Mouse (Mus musculus): ENCODE results near the gene March11. TPM values are rescaled to one million over a fixed set of nuclear protein-coding genes. Genes with fewer than 3 reads are reported as not detected.

The March11 gene
- polyA plus RNA-seq, 1 experiment from 2014 or later: 7.3 TPM

- Histone ChIP-seq H3K27me3 (replicated peaks) (no peaks in the 10 kb centered on the region), H3K4me3 (no peak overlapping the region), H3K4me2 (replicated peaks) (no peak overlapping the region), H3K27ac (no peak overlapping the region), H3K36me3 (no peaks in the 10 kb centered on the region), H3K9ac (no peak overlapping the region), H3K4me1 (0 out of 2 replicates have a peak, but pooled peaks cover 3% of the 10 kb centered on the region), H3K9me3 (no peaks in the 10 kb centered on the region)
- ATAC-seq (ENCODE audit: low FRiP score, low read depth): 0 out of 2 replicates have a peak, but pooled peaks have one; percentile 9
- 82% methylated on average over 4 of the region's 4 CpGs for WGBS
These were observed 14.0 kb downstream of the March11 start for GRCm38 (mm10) chr15:26322804-26323203.

- WGBS: 78% methylated on average over 1 of the region's 1 CpGs
- no peak for ATAC-seq (ENCODE audit: low FRiP score, low read depth)
- no peak overlapping the region for H3K27ac ChIP-seq
These were observed 18.3 kb downstream of the March11 start for GRCm38 (mm10) chr15:26327157-26327556.

GRCm38 (mm10) chr15:26335791-26336190 is 26.9 kb downstream of the March11 start:
- no peaks in the 10 kb centered on the region for H3K4me1 ChIP-seq
- WGBS: 82% methylated on average over 3 of the region's 3 CpGs
- no peak overlapping the region for H3K27ac ChIP-seq
- no peaks in the 10 kb centered on the region for H3K27me3 ChIP-seq (replicated peaks)
- no peaks in the 10 kb centered on the region for H3K9me3 ChIP-seq
- H3K4me2 ChIP-seq (replicated peaks): no peak overlapping the region
- H3K4me3 ChIP-seq: no peak overlapping the region
- H3K9ac ChIP-seq: no peak overlapping the region
- ATAC-seq (ENCODE audit: low FRiP score, low read depth): peak; percentile 53; the same call in 1 of the 2 replicates
- no peaks in the 10 kb centered on the region for H3K36me3 ChIP-seq

More at GRCm38 (mm10) chr15:26327157-26327556, 18.3 kb downstream of the March11 start:
- Histone ChIP-seq H3K9ac (no peak overlapping the region), H3K36me3 (no peaks in the 10 kb centered on the region), H3K4me1 (0 out of 2 replicates have a peak, but pooled peaks cover 3% of the 10 kb centered on the region), H3K9me3 (no peaks in the 10 kb centered on the region), H3K4me2 (replicated peaks) (no peak overlapping the region), H3K27me3 (replicated peaks) (no peaks in the 10 kb centered on the region), H3K4me3 (no peak overlapping the region)

- Histone ChIP-seq H3K27me3 (replicated peaks) (no peaks in the 10 kb centered on the region), H3K9me3 (no peaks in the 10 kb centered on the region), H3K4me1 (no peaks in the 10 kb centered on the region), H3K4me2 (replicated peaks) (no peak overlapping the region), H3K36me3 (no peaks in the 10 kb centered on the region), H3K9ac (no peak overlapping the region), H3K4me3 (no peak overlapping the region), H3K27ac (no peak overlapping the region)
- no peak for ATAC-seq (ENCODE audit: low FRiP score, low read depth)
- WGBS: 87% methylated on average over 2 of the region's 2 CpGs
These were observed 28.9 kb downstream of the March11 start for GRCm38 (mm10) chr15:26337775-26338174.

- Histone ChIP-seq H3K4me3 (no peak overlapping the region), H3K9me3 (no peaks in the 10 kb centered on the region), H3K27ac (no peak overlapping the region), H3K27me3 (replicated peaks) (no peaks in the 10 kb centered on the region), H3K4me2 (replicated peaks) (no peak overlapping the region), H3K4me1 (no peaks in the 10 kb centered on the region), H3K36me3 (no peaks in the 10 kb centered on the region), H3K9ac (no peak overlapping the region)
- WGBS: 84% methylated on average over 4 of the region's 4 CpGs
- ATAC-seq (ENCODE audit: low FRiP score, low read depth): no peak
These were observed 29.5 kb downstream of the March11 start for GRCm38 (mm10) chr15:26338343-26338742.

- no peak overlapping the region for H3K4me3 ChIP-seq
- 56% methylated on average over 11 of the region's 11 CpGs for WGBS
- no peak overlapping the region for H3K4me2 ChIP-seq (replicated peaks)
- ATAC-seq (ENCODE audit: low FRiP score, low read depth): no peak
- H3K9ac ChIP-seq: no peak overlapping the region
- H3K4me1 ChIP-seq: no peaks in the 10 kb centered on the region
- no peaks in the 10 kb centered on the region for H3K27me3 ChIP-seq (replicated peaks)
- H3K9me3 ChIP-seq: no peaks in the 10 kb centered on the region
- H3K27ac ChIP-seq: no peak overlapping the region
- H3K36me3 ChIP-seq: no peaks in the 10 kb centered on the region
These were observed 31.6 kb downstream of the March11 start for GRCm38 (mm10) chr15:26340490-26340889.

- no peak overlapping the region for H3K9ac ChIP-seq
- 80% methylated on average over 6 of the region's 6 CpGs for WGBS
- H3K27me3 ChIP-seq (replicated peaks): no peaks in the 10 kb centered on the region
- H3K27ac ChIP-seq: no peak overlapping the region
- ATAC-seq (ENCODE audit: low FRiP score, low read depth): no peak
- no peaks in the 10 kb centered on the region for H3K36me3 ChIP-seq
- no peaks in the 10 kb centered on the region for H3K4me1 ChIP-seq
- no peak overlapping the region for H3K4me3 ChIP-seq
- no peak overlapping the region for H3K4me2 ChIP-seq (replicated peaks)
- no peaks in the 10 kb centered on the region for H3K9me3 ChIP-seq
These were observed 32.1 kb downstream of the March11 start for GRCm38 (mm10) chr15:26340966-26341365.

- Histone ChIP-seq H3K4me2 (replicated peaks) (no peak overlapping the region), H3K36me3 (no peaks in the 10 kb centered on the region), H3K9me3 (no peaks in the 10 kb centered on the region), H3K9ac (no peak overlapping the region), H3K4me1 (no peaks in the 10 kb centered on the region), H3K27me3 (replicated peaks) (no peaks in the 10 kb centered on the region), H3K4me3 (no peak overlapping the region), H3K27ac (no peak overlapping the region)
- ATAC-seq (ENCODE audit: low FRiP score, low read depth): no peak
- 87% methylated on average over 5 of the region's 5 CpGs for WGBS
These were observed 35.5 kb downstream of the March11 start for GRCm38 (mm10) chr15:26344329-26344728.

GRCm38 (mm10) chr15:26353656-26354055 is 44.8 kb downstream of the March11 start:
- Histone ChIP-seq H3K4me3 (no peak overlapping the region), H3K36me3 (no peaks in the 10 kb centered on the region), H3K4me1 (no peaks in the 10 kb centered on the region), H3K9me3 (no peaks in the 10 kb centered on the region), H3K9ac (no peak overlapping the region), H3K27me3 (replicated peaks) (no peaks in the 10 kb centered on the region), H3K4me2 (replicated peaks) (no peak overlapping the region), H3K27ac (no peak overlapping the region)
- no peak for ATAC-seq (ENCODE audit: low FRiP score, low read depth)

- no peak overlapping the region for H3K9ac ChIP-seq
- peak; percentile 71; the same call in 1 of the 2 replicates for ATAC-seq (ENCODE audit: low FRiP score, low read depth)
- H3K4me2 ChIP-seq (replicated peaks): no peak overlapping the region
- no peak overlapping the region for H3K4me3 ChIP-seq
- H3K27ac ChIP-seq: no peak overlapping the region
- H3K9me3 ChIP-seq: no peaks in the 10 kb centered on the region
- H3K36me3 ChIP-seq: no peaks in the 10 kb centered on the region
- WGBS: 20% methylated on average over 7 of the region's 7 CpGs
- no peaks in the 10 kb centered on the region for H3K4me1 ChIP-seq
- no peaks in the 10 kb centered on the region for H3K27me3 ChIP-seq (replicated peaks)
These were observed 56.5 kb downstream of the March11 start for GRCm38 (mm10) chr15:26365344-26365743.

GRCm38 (mm10) chr15:26366511-26366910 is 57.7 kb downstream of the March11 start:
- Histone ChIP-seq H3K36me3 (no peaks in the 10 kb centered on the region), H3K4me2 (replicated peaks) (no peak overlapping the region), H3K9me3 (no peaks in the 10 kb centered on the region), H3K4me1 (no peaks in the 10 kb centered on the region), H3K4me3 (no peak overlapping the region), H3K9ac (no peak overlapping the region), H3K27me3 (replicated peaks) (no peaks in the 10 kb centered on the region), H3K27ac (no peak overlapping the region)
- ATAC-seq (ENCODE audit: low FRiP score, low read depth): no peak
- WGBS: 87% methylated on average over 5 of the region's 5 CpGs

- H3K9me3 ChIP-seq: no peaks in the 10 kb centered on the region
- H3K27ac ChIP-seq: no peak overlapping the region
- no peak overlapping the region for H3K9ac ChIP-seq
- no peak overlapping the region for H3K4me2 ChIP-seq (replicated peaks)
- H3K4me3 ChIP-seq: no peak overlapping the region
- H3K27me3 ChIP-seq (replicated peaks): no peaks in the 10 kb centered on the region
- no peaks in the 10 kb centered on the region for H3K4me1 ChIP-seq
- no peaks in the 10 kb centered on the region for H3K36me3 ChIP-seq
- ATAC-seq (ENCODE audit: low FRiP score, low read depth): no peak
- WGBS: 94% methylated on average over 5 of the region's 5 CpGs
These were observed 64.9 kb downstream of the March11 start for GRCm38 (mm10) chr15:26373759-26374158.

GRCm38 (mm10) chr15:26374232-26374631 is 65.4 kb downstream of the March11 start:
- no peak overlapping the region for H3K27ac ChIP-seq
- H3K9ac ChIP-seq: no peak overlapping the region
- 90% methylated on average over 2 of the region's 2 CpGs for WGBS
- no peak overlapping the region for H3K4me2 ChIP-seq (replicated peaks)
- H3K4me3 ChIP-seq: no peak overlapping the region
- no peaks in the 10 kb centered on the region for H3K27me3 ChIP-seq (replicated peaks)
- H3K36me3 ChIP-seq: no peaks in the 10 kb centered on the region
- H3K9me3 ChIP-seq: no peaks in the 10 kb centered on the region
- no peak for ATAC-seq (ENCODE audit: low FRiP score, low read depth)
- no peaks in the 10 kb centered on the region for H3K4me1 ChIP-seq
